Mouse (Mus musculus) thymus, postnatal 0 days (tissue): ENCODE results near the gene Rab30. TPM values are rescaled to one million over a fixed set of nuclear protein-coding genes. Genes with fewer than 3 reads are reported as not detected.

Experiments used
- DNase-seq: peaks from one replicate; pipeline ENCODE4 v3.0.0-alpha.2; 2015; ENCODE audit warnings: low spot score
- polyA plus RNA-seq: library from polyadenylated mRNA; unstranded; fragments of >200 nt; fragmentation: Nextera tagmentation; extraction: Ambion mirVana; gene quantifications from 2 replicates; pipeline ENCODE4 v1.2.1, GENCODE M21; 2015

Gene Rab30
- 3.8 and 4.3 TPM in 2 replicates for polyA plus RNA-seq

DNA sequence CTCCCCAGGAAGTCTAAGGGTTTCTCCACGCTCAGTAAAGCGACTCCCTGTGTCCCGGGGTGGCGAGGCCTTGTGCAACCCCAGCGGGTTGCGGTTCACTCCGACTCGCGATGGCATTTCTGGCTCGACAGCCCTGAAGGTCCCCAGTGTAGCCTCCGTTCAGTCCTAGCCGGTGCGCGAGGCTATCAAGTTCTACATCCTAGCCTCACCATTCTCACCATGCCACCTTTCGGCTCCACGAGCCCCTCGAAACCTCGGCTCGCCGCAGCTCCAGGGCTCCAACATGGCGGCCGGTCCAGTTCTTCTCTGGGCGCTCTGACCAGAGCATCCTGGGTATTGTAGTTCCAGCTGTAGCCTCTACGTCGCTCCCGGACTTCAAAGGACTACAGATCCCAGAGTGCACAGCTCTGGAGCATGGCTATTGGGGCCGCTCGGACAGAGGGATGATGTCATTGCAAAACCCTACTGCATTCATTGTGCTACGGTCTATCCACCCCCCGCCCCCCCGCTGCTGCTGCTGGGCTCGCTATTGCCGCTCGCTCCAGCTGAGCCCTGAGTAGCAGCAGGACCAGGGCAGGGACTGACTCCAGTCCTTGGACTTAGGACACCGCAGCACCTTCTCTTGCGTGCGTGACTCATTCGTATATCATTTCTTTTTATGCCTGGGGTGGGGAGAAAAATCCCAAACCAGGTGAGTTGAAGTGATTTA is at the start of gene Rab30:
Gene Rab30, plus strand, starts transcription at position 452 of the 709 bp plus-strand sequence.
- peak; percentile 93 for DNase-seq

- no peak for DNase-seq
Observed at GRCm38 (mm10) chr7:92696395-92696794, 45.0 kb upstream of the Rab30 start.

DNA sequence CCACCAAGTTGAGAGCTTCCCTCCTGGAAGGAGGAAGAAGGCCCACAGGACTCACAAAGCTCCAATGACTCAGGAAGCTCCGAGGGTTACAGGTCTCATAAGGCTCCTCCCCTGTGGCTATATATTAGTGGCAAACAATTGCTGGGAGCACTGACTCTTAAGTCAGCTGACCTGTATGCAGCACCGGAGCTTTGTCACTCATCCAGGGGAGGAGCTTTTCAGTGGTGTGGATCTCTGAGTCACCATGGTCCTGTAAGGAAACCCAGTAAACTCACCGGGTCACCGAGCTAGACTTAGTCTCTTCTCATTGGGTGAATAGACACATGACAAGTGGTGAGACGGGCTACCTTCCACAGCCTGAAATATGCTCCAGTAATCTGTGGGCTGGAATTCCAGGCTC is 42.6 kb upstream of the Rab30 start:
- DNase-seq, result no peak

DNA sequence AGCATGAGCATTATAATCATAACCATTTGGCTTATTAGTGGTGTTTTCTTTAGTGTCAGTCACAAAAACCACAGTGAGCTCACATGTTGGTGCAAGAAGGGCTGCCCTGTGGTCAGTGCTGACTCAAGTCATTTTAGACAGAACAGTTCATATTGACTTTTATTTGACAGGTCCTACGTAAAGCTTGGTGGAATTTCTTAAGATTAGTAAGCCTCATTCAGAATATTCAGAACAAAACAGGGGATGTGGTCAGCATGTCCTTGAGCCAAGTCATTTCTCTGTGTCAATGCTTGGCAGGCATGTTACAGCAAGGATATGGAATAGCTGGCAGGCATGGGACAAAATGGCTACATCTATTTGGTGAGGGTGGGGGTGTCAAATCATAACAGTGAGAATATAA is 37.7 kb upstream of the Rab30 start:
- DNase-seq, result no peak

GRCm38 (mm10) chr7:92705534-92705933 is 35.9 kb upstream of the Rab30 start:
- no peak for DNase-seq

- no peak for DNase-seq
Observed at GRCm38 (mm10) chr7:92706711-92707110, 34.7 kb upstream of the Rab30 start.

GRCm38 (mm10) chr7:92709573-92709972 is 31.8 kb upstream of the Rab30 start:
- no peak for DNase-seq

DNA sequence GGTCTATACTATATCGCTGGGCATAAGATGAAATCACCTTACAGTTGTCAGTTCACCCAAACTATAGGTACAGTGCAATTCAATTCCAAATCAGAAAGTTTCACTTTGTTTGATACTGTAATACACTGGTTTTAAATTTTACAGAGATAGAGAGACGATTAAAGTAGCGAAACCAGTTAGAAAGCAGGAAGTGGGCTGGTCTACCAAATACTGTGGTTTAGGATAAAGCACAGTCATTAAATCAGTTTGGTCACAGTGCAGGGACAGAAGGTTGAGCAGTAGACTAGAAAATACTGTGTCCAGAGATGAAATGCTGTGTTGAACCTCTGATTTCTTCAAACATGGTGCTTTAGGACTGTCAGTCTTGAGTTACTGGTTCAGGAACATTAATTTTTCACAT is 29.8 kb upstream of the Rab30 start:
- no peak for DNase-seq

DNA sequence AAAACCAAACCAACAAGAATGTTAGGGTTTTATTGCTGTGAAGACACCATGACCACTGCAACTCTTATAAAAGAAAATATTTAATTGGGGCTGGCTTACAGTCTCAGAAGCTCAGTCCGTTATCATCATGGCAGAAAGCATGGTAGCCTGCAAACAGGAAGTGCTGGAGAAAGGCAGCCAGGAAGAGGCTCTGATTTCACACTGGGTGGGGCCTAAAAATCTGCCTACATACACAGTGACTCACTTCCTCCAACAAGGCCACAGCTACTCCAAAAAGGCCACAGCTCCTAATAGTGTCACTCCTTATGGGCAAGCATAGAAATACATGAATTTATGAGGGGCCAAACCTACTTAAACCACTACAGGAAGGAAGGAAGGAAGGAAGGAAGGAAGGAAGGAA is 26.3 kb upstream of the Rab30 start:
- no peak for DNase-seq

GRCm38 (mm10) chr7:92720156-92720905 is 21.1 kb upstream of the Rab30 start:
- DNase-seq, result peak; percentile 53

- peak; percentile 18 for DNase-seq
Observed at GRCm38 (mm10) chr7:92723750-92724149, 17.7 kb upstream of the Rab30 start.

GRCm38 (mm10) chr7:92724261-92724660 is 17.1 kb upstream of the Rab30 start:
- no peak for DNase-seq

GRCm38 (mm10) chr7:92729583-92729982 is 11.8 kb upstream of the Rab30 start:
- DNase-seq, result peak; percentile 34

- DNase-seq, result no peak
Observed at GRCm38 (mm10) chr7:92730465-92730864, 10.9 kb upstream of the Rab30 start.

GRCm38 (mm10) chr7:92730959-92731358 is 10.4 kb upstream of the Rab30 start:
- no peak for DNase-seq

DNA sequence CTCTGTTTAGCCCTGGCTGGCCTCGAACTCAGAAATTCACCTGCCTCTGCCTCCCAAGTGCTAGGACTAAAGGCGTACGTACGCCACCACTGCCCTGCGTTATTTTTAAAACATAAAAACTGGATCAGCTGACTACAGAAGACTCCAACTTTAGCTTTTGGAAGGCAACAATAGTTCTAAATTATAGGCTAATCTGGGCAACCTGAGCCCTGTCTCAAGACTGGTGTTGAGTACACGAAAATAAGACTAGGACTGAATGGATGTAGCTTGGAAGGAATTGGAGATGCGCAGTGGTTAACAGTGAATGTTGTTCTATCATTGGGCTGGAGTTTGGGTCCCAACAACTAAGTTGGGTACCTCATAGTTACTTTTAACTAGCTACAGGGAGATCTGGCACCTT is 9.3 kb upstream of the Rab30 start:
- no peak for DNase-seq

DNA sequence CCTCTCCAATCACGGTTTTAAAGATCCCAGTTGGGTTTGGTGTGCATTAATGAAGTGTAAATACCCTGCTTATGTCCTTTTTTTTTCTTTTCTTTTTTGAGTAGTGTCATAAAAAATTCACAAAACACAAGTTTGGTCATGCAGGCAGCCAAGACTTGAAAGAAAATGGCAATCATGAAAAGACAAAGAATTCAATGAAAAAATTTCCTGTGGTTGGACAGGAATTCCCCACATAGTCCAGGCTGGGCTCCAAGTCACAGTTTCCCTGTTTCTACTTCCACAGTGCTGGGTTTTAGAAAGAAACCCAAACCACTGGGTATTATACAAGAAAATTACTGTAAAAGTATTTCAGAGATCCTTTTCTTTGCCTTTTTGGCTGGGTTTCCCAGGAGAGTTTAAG is 3.8 kb upstream of the Rab30 start:
- no peak for DNase-seq

GRCm38 (mm10) chr7:92739956-92740355 is 1.4 kb upstream of the Rab30 start:
- DNase-seq, result no peak

GRCm38 (mm10) chr7:92740411-92741115 is 840 bp upstream of the Rab30 start:
- DNase-seq, result no peak

GRCm38 (mm10) chr7:92741861-92742249 is 452 bp downstream of the Rab30 start:
- DNase-seq, result no peak

DNA sequence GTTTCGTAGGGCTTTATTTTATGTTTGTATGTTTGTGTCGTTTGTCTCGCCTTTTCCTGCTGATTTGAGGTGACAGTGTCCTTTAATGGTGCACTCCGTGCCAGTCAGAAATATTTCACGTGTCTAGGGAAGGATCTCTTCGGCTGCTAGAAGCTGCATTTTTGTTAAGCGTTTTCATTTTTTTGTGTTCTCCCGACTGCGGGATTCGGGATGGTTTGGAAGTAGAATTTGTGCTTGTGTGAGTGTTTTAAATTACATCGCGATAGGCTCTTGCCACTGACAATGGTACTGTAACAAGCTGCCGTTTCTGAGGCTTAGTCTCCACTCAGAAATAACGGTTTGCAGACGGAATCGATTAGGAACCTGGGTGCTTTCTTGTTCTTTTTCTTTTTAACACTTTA is 938 bp downstream of the Rab30 start:
- DNase-seq, result no peak

DNA sequence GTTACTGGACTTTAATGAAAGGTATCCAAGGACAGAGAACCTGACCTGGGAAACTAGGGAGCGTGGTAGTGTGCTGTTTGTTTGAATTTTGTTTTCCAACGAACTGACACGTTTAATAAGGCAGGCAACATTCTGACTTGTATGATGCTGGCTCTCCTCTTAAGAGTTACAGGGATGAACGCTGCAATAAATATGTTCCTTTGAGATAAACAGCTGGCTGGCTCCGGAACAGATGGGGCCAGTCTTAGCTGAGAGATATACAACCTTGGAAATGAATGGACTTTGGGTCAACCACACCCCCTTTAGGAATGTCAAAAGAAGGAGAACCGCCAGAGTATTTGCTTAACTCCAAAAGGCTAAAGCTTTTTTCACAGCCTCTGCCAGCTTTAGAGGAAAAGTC is 1.4 kb downstream of the Rab30 start:
- no peak for DNase-seq
